Mouse (Mus musculus) fibroblast of lung, adult 2 months (primary cell): ENCODE data around the gene Slit3.

Experiments used
- DNase-seq: peaks from one replicate; pipeline ENCODE4 v3.0.0-alpha.2; 2011; ENCODE audit warnings: low read depth

Gene Slit3

GRCm38 (mm10) chr11:35124489-35125107 lies 3.6 kb downstream of the Slit3 start:
- no peak for DNase-seq

DNA sequence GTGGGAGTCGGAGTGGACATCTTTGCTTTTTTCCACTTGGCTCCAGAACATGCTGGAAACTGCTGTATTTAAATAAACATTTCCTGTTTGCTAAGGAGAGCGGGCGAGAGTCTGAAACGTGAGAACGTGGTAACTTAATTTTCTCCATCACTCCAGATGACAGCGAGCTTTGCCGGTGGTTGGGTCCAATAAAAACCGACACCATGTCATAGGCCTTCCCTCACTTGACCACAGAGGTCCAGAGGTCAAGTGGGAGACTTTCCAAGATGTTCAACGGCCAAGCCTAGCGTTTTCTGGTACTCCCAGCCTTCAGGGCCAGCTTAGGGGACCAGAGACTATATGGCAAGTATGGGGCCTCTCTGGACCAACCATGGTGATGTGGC lies 4.1 kb downstream of the Slit3 start:
- peak; percentile 74 for DNase-seq

GRCm38 (mm10) chr11:35131740-35132139 lies 10.7 kb downstream of the Slit3 start:
- DNase-seq, result no peak

GRCm38 (mm10) chr11:35136625-35137024 lies 15.6 kb downstream of the Slit3 start:
- no peak for DNase-seq

DNA sequence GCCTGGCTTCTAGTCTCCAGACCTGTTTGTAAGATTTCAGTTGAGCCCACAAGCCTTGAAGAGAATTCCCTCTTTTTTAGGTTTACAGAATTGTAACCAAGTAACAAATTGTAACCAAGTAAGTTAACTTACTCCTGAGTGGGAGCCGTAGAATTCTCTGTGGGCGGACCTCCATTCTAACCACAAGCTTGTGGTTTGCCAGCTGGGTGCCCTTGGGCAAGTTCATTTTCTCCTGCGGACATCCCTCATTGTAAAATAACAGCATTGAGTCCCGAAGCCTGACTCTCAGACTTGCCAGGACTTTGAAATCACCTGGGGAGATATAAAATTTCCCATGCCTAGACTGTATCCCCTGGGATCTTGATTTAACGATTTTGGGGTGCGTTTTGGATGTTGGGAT lies 19.1 kb downstream of the Slit3 start:
- no peak for DNase-seq

- no peak for DNase-seq
These were observed 21.2 kb downstream of the Slit3 start for GRCm38 (mm10) chr11:35142202-35142601.

GRCm38 (mm10) chr11:35142698-35143360 lies 21.8 kb downstream of the Slit3 start:
- no peak for DNase-seq

GRCm38 (mm10) chr11:35147818-35148445 lies 26.9 kb downstream of the Slit3 start:
- no peak for DNase-seq

DNA sequence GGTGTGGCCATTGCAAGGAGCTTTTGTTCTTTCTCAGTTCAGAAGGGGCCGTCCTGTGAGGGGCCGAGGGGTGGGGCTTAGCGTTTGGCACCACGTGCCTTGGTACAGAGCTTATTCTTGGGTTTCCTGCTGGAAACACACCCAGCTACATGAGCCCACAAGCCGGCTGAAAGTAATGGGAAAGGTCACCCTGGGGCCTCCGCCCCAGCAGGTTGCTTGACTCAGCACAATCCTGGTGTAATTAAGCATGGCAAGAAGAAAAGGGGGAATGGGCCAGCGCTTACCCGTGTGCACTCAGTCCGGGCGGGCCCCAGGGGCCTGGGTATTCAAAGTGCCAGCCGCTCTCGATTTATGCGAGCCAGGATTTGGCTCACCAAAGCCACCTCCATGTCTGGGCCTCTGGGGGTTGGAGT lies 30.5 kb downstream of the Slit3 start:
- DNase-seq, result no peak

DNA sequence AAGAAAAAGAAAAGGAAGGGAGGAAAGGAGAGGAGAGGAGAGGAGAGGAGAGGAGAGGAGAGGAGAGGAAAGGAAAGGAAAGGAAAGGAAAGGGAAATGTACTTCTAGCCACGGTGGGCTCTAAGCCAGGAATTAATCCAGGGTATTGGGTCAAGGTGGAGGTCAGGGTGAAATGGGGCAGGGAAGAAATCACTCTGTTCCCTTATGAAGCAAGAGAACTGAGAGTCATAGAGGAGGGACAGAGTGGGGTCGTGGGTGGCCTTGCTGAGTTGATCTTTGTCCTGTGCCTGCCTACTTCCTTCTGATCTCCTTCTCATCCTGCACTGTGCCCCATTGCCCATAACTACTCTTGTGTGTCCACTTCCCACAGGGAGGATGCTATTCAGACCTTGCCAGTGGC lies 31.9 kb downstream of the Slit3 start:
- DNase-seq, result no peak

DNA sequence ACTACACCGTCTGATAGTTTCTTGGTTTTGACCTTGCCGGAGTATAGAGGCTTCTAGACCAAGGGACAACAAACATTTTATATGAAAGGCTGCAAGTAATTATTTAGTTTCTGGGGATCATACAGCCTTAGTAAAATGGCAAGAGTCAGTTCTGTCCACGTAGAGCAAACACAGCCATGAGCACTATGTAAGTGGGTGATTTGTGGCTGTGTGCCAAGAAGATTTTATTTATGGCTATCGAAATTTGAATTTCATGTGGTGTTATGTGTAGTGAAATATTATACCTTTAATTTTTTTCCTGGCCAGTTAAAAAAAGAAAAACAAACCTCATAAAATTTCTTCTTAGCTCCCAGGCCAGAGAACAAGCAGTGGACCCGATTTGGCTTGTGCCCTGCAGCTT lies 33.4 kb downstream of the Slit3 start:
- DNase-seq, result no peak

DNA sequence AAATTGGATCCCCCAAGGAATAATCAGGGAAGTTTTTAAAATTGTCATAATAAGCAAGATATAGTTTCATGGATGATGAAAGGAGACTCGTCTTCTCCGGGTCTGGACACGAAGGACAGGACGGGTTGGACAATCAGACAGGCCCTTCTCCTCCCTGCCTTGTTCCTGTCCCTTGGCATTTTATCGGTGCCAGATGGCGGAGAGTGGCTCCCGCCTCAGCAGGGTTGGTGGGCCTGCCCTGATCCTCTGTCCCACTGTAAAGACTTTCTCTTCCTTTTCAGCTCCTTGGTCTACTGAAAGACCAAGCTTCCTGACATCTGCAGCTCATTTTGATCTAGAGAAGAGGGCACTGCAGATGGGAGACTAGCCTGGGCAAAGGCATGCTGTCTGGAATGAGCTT lies 34.3 kb downstream of the Slit3 start:
- DNase-seq, result no peak

DNA sequence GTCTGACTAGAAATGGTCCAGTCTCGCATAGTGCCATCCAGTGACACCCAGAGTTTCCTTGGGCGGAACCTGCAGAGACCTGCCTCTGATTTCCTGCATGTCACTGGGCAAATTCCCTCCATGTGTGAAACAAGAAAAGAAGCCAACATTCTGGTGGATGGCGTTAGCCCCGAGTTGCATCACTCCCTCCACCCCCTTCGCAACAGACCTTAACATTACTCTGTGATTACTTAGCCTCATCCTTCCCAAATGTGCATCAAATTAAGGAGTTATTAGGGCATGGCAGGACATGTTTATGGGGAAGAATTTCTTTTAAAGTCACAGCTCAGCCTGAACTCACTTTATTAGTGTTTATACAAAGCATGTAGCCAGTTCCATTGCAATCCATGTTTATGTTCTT lies 35.7 kb downstream of the Slit3 start:
- peak; percentile 51 for DNase-seq

- no peak for DNase-seq
These were observed 39.7 kb downstream of the Slit3 start for GRCm38 (mm10) chr11:35160682-35161211.

DNA sequence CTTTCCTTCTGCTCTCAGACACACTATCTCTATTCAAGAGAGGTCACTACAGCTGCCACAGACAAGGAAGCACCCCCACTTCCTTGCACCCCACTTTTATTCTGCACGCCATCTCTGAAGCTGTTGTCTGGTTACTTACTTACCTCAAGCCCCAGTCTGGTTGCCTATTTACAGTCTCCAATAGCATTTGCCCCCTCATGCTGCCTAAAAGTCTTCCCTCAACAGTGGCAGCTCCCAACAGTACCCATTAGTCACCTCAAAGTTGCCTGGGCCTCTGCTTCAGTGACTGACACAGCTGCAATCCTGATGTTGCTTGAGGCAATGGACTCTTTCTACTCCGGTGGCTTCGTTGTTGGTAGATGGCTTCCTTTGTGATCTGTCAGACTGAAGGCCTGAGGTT lies 42.4 kb downstream of the Slit3 start:
- DNase-seq, result no peak

DNA sequence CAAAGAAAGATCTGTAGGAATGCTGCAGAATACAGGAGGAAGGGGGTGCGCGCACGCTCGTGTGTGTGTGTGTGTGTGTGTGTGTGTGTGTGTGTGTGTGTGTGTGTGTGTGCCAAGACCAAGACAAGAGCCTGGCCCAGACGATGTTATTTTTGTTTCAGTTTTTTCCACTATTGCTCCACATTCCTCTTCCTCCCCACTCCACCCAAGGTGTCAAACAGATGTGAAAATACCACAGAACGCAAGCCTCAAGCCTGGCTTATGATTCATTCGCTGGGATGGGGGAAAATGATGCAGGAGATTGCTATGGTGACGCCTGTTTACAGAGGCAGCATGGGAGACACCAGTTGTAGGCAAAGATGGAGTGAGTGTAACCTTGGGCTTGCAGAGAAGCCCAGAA lies 46.2 kb downstream of the Slit3 start:
- peak; percentile 92 for DNase-seq

- no peak for DNase-seq
These were observed 50.5 kb downstream of the Slit3 start for GRCm38 (mm10) chr11:35171505-35171904.

- no peak for DNase-seq
These were observed 56.5 kb downstream of the Slit3 start for GRCm38 (mm10) chr11:35177564-35177963.

DNA sequence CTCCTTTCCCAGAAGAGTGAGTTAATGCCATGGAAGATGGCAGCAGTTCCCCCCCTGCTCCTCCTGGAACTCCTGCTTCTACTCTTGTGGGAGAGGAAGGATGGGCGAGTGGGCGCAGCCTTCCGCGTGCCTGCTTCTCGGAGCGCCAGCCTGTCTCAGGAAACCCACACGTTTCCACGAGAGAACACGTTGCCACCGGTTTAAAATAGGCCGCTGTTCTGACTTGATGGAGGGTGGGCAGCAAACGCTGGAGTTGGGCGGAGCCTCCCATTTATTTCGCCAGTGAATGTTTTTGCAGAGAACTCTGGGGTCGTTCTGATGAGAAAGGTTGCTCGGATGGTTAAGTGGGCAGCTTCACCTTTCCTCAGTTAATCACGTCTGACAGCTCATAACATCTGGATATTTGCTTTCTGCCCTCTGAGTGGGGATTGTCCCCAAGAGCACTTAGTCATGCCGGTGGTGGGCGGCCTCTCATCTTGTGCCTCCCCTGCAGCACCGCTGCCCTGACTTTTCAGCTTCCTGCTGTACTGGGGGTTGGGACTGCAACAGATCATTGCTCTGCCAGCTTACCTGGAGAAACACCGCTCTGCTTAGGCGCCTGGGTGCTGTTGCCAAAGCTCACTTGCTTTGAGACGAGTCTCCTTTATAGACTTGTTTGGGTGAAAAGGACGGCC lies 57.3 kb downstream of the Slit3 start:
- DNase-seq, result no peak

GRCm38 (mm10) chr11:35179305-35179704 lies 58.3 kb downstream of the Slit3 start:
- no peak for DNase-seq

GRCm38 (mm10) chr11:35182887-35183286 lies 61.9 kb downstream of the Slit3 start:
- DNase-seq, result no peak

DNA sequence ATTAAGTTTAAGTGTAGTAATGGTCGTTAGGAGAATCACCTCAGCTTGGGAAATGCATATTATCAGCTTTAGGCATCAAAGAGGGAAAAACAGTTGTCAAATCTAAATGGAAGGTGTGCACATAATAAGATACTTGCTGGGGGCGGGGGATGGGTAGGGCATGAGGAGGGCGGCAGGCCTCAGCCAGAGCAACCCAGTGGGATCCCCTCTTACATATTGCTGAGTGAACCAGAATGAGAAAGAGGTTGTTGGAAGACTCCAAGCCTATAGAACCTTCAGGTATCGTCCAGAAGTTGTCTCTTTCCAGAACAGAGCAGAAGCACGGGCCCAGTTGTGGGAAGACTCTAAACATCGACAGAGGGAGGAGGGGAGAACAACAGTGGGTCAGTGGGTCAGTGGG lies 73.8 kb downstream of the Slit3 start:
- no peak for DNase-seq

GRCm38 (mm10) chr11:35196777-35197176 lies 75.8 kb downstream of the Slit3 start:
- DNase-seq, result peak; percentile 89
